Mouse (Mus musculus) myocyte (in vitro differentiated cells): ENCODE measurements at regions not wholly inside any gene's neighbourhood (a gene's known extent, or its start where the extent isn't known, plus 50 kb on each side); places are given as distances from the start of the nearest gene placed in this dataset.

Experiments used
- CEBPB ChIP-seq: IDR thresholded peaks from 2 replicates; pipeline ENCODE4 v1.6.1; 2011; ENCODE audit warnings: mild to moderate bottlenecking, moderate library complexity; ENCODE audit not compliant: poor library complexity, insufficient read depth, severe bottlenecking
- E2F4 ChIP-seq: IDR thresholded peaks from one replicate; pipeline ENCODE4 v1.6.1; 2011; ENCODE audit warnings: mild to moderate bottlenecking, control low read depth, moderate library complexity; ENCODE audit not compliant: insufficient read depth
- MAX ChIP-seq: IDR thresholded peaks from one replicate; pipeline ENCODE4 v1.6.1; 2011; ENCODE audit warnings: low read depth, mild to moderate bottlenecking, control low read depth
- MYOD1 ChIP-seq, 3 experiments: IDR thresholded peaks; one replicate each; pipeline ENCODE4 v1.6.1; 2011; ENCODE audit warnings: control low read depth in 2 of 3, low read depth in 2 of 3, mild to moderate bottlenecking in 2 of 3, moderate library complexity in 1 of 3; ENCODE audit not compliant: insufficient read length in 2 of 3, control insufficient read depth in 1 of 3
- MYOG ChIP-seq, 3 experiments: IDR thresholded peaks; one replicate each; pipeline ENCODE4 v1.6.1; 2011; ENCODE audit warnings: control low read depth in 2 of 3, low read depth in 2 of 3, mild to moderate bottlenecking in 2 of 3; ENCODE audit not compliant: insufficient read length in 2 of 3, control insufficient read depth in 1 of 3, insufficient read depth in 1 of 3
- POLR2A ChIP-seq: IDR thresholded peaks from one replicate; pipeline ENCODE4 v1.6.1; 2011; ENCODE audit warnings: low read depth, mild to moderate bottlenecking, control low read depth, moderate library complexity; ENCODE audit not compliant: insufficient read length
- POLR2AphosphoS2 ChIP-seq: IDR thresholded peaks from one replicate; pipeline ENCODE4 v1.6.1; 2011; ENCODE audit warnings: low read depth, control low read depth; ENCODE audit not compliant: insufficient read length
- SRF ChIP-seq: IDR thresholded peaks from one replicate; pipeline ENCODE4 v1.6.1; 2011; ENCODE audit warnings: low read depth; ENCODE audit not compliant: control insufficient read depth, insufficient read length
- TCF12 ChIP-seq: IDR thresholded peaks from one replicate; pipeline ENCODE4 v1.6.1; 2011; ENCODE audit warnings: mild to moderate bottlenecking, control low read depth; ENCODE audit not compliant: poor library complexity, insufficient read depth, severe bottlenecking
- TCF3 ChIP-seq: IDR thresholded peaks from one replicate; pipeline ENCODE4 v1.6.1; 2011; ENCODE audit warnings: low read depth, control low read depth; ENCODE audit not compliant: insufficient read length
- USF1 ChIP-seq: IDR thresholded peaks from one replicate; pipeline ENCODE4 v1.6.1; 2011; ENCODE audit warnings: low read depth, mild to moderate bottlenecking, control low read depth, moderate library complexity

DNA sequence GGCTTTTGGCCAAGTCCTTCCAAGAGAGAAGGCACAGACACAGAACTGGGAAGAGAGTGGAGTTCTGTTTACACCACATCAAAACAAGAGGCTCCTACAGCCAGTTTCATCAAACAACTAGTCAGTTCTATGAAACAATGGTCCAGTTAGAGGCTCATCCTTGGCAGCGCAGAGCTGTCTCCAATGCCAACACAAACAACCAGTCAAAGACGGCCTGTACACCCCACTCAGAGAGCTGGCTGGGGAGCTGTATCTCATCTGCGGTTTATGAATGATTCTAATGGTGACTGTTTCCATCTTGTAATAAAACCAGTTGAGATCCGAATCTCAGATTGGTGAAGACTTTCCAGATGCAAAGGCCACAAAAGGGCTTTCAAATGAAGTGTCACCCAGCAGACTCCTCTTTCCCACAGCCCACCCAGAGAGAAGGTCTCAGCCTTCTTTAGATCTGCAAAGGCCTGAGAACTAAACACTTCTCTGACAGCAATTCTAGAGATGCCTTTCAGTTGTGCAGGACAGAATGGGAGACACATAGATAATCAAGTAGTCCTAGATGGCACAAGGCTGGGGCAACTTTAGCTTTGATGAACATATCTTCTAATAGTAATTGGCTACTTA, 343.1 kb upstream of the Rasgrp1 start:
- no peak for TF ChIP-seq MAX
- no peak for TF ChIP-seq POLR2AphosphoS2
- TF ChIP-seq POLR2A, result no peak
- no peak for TF ChIP-seq E2F4
- no peak for TF ChIP-seq USF1
- no peak for TF ChIP-seq TCF3
- TF ChIP-seq TCF12, result no peak
- TF ChIP-seq MYOD1 (IDR thresholded peaks at IDR 0.05; ENCODE audit: control insufficient read depth in 1 of 3, insufficient read length in 2 of 3, low read depth in 2 of 3), result no peak
- TF ChIP-seq SRF, result no peak
- no peak for TF ChIP-seq MYOG (IDR thresholded peaks at IDR 0.05; ENCODE audit: control insufficient read depth in 1 of 3, insufficient read depth in 1 of 3, insufficient read length in 2 of 3, low read depth in 2 of 3)
- TF ChIP-seq CEBPB, result no peak
